Mouse (Mus musculus): ENCODE data around the gene Flrt3.

Gene Flrt3

GRCm38 (mm10) chr2:140653481-140653880 is 17.8 kb downstream of the Flrt3 start:
- no peak for DNase-seq (ENCODE audit: low read depth, low spot score)

- DNase-seq (ENCODE audit: low read depth, low spot score) = no peak
Observed at GRCm38 (mm10) chr2:140621730-140622337, 49.4 kb downstream of the Flrt3 start.

GRCm38 (mm10) chr2:140615451-140615850 is 55.8 kb downstream of the Flrt3 start:
- no peak for DNase-seq (ENCODE audit: low read depth, low spot score)
